ENCODE assay signal across 11 mouse cellular contexts in genomic region chr2:158258005-158258418, GRCm38 (mm10). TPM values are rescaled to one million over a fixed set of nuclear protein-coding genes. Genes with fewer than 3 reads are reported as not detected.
DNase-seq lines count a peak whose midpoint lies in the region; ATAC-seq and TF ChIP-seq lines count a peak whose summit lies in the region.
"Had no signal": no experiment of that assay in that cellular context is flagged by ENCODE, and none has a peak within 500 bp of the region (broad histone marks: within the 10 kb centered on the region; RNA-seq: fewer than 3 reads in every experiment).

Gene Bpi (plus strand): TSS chr2:158258094.

- TF ChIP-seq CTCF in lung, postnatal 0 days (IDR thresholded peaks at IDR 0.05) = no peak

- no peaks in the 10 kb centered on the region for H3K36me3 ChIP-seq in lung, embryonic 16.5 days (ENCODE audit: control insufficient read depth, insufficient read depth, low read length)
- no peaks in the 10 kb centered on the region for H3K36me3 ChIP-seq in lung, postnatal 0 days (ENCODE audit: insufficient read depth, low read length)

- intact Hi-C loops in gastrocnemius, postnatal 14 days (cut with DNase I; ENCODE audit: low total_unique reads) = no loop called here

- no peaks in the 10 kb centered on the region for H3K27me3 ChIP-seq in lung, embryonic 16.5 days (ENCODE audit: control insufficient read depth, insufficient read depth, low read depth, low read length)
- H3K27me3 ChIP-seq in lung, postnatal 0 days (replicated peaks; ENCODE audit: insufficient read depth, low read length) = no peaks in the 10 kb centered on the region

- WGBS in lung, embryonic 16.5 days = 58% methylated on average over 18 of the region's 18 CpGs
- 61% methylated on average over 18 of the region's 18 CpGs for WGBS in lung, postnatal 0 days

- peak within 1 kb of the TSS; percentile 22; the same call in 1 of the 2 replicates for H3K9ac ChIP-seq in lung, embryonic 16.5 days (ENCODE audit: low read length)
- H3K9ac ChIP-seq in lung, postnatal 0 days (replicated peaks; ENCODE audit: low read depth) = no peak within 1 kb of the TSS

- no peak for DNase-seq in lung, postnatal 0 days (ENCODE audit: low spot score)
- DNase-seq in R1 (ENCODE audit: low read depth, low spot score) = peak; percentile 26
- DNase-seq in spleen, postnatal 10 days (ENCODE audit: low spot score in 2 of 2) = peak; percentile 9 to 51
- DNase-seq in kidney, postnatal 14 days = no peak
- DNase-seq in frontal cortex, adult 2 months (ENCODE audit: extremely low spot score in 1 of 2, low spot score in 1 of 2) = no peak
- no peak for DNase-seq in gastrocnemius, postnatal 14 days

- no peaks in the 10 kb centered on the region for H3K9me3 ChIP-seq in lung, embryonic 16.5 days (ENCODE audit: control insufficient read depth, low read length)
- H3K9me3 ChIP-seq in lung, postnatal 0 days (ENCODE audit: low read length) = no peaks in the 10 kb centered on the region

- ATAC-seq in lung, embryonic 16.5 days (ENCODE audit: low read depth) = no peak
- no peak for ATAC-seq in lung, postnatal 0 days
- ATAC-seq in granulocyte monocyte progenitor cell, adult 5-6 weeks (replicated peaks; ENCODE audit: poor library complexity, severe bottlenecking) = peak; percentile 85

- no peak within 1 kb of the TSS for H3K4me3 ChIP-seq in lung, embryonic 16.5 days (ENCODE audit: low read length)
- no peak within 1 kb of the TSS for H3K4me3 ChIP-seq in lung, postnatal 0 days (ENCODE audit: low read depth, low read length)

- TF ChIP-seq EP300 in lung, postnatal 0 days (IDR thresholded peaks at IDR 0.05) = no peak

- peaks cover 12% of the 10 kb centered on the region for H3K4me1 ChIP-seq in lung, embryonic 16.5 days (replicated peaks; ENCODE audit: control insufficient read depth, insufficient read depth, low read length)
- no peaks in the 10 kb centered on the region for H3K4me1 ChIP-seq in lung, postnatal 0 days (ENCODE audit: insufficient read depth, low read depth, low read length)

- H3K4me2 ChIP-seq in lung, embryonic 16.5 days (ENCODE audit: low read depth, low read length) = peak within 1 kb of the TSS; percentile 29; the same call in 1 of the 2 replicates
- H3K4me2 ChIP-seq in lung, postnatal 0 days (replicated peaks; ENCODE audit: low read depth, low read length) = no peak within 1 kb of the TSS

- H3K27ac ChIP-seq in lung, embryonic 16.5 days (ENCODE audit: low read length) = no peak within 1 kb of the TSS
- no peak within 1 kb of the TSS for H3K27ac ChIP-seq in lung, postnatal 0 days (ENCODE audit: low read length)

RNA-seq across cellular contexts. Expression of gene Bpi, which starts in this region (rescaled TPM):
- polyA plus RNA-seq in lung, embryonic 16.5 days (2015; fragmentation: Nextera tagmentation; extraction: Ambion mirVana) = not detected in 2 replicates
- not detected in 2 replicates for polyA plus RNA-seq in lung, postnatal 0 days (2015; fragmentation: Nextera tagmentation; extraction: Ambion mirVana)
- total RNA-seq in granulocyte monocyte progenitor cell, adult 5-6 weeks (2014; fragmentation: Nextera tagmentation) = not detected in 2 replicates
- not detected in 2 replicates for total RNA-seq in granulocyte monocyte progenitor cell, adult 5-6 weeks (2017)
- not detected in 2 replicates for polyA plus RNA-seq in frontal cortex, adult 2 months (2012; rRNA removed)
- total RNA-seq in gastrocnemius, postnatal 14 days (2021) = not detected
- total RNA-seq: adrenal gland, postnatal 4 days had no signal
- polyA plus RNA-seq: hindbrain, embryonic 16.5 days; lung, adult 2 months had no signal

Comparison
In these comparisons a context has a peak if more than half of its experiments do, and no peak if none do; other contexts are left out.
1. Peak in ATAC-seq in granulocyte monocyte progenitor cell, adult 5-6 weeks; RNA of the gene not detected or under 1 TPM.
2. DNase-seq: peak in R1 (single experiment) and spleen, postnatal 10 days (2 of 2); none in lung, postnatal 0 days (single experiment), kidney, postnatal 14 days (single experiment), frontal cortex, adult 2 months (0 of 2) and gastrocnemius, postnatal 14 days (single experiment).